Mouse (Mus musculus) liver, embryonic 14.5 days (tissue): ENCODE measurements around the gene Tmtc1.

Experiments used
- CTCF ChIP-seq: IDR thresholded peaks from 2 replicates; pipeline ENCODE4 v1.5.1; 2016; ENCODE audit warnings: antibody characterized with exemption, low read depth, control low read depth
- EP300 ChIP-seq: IDR thresholded peaks from 2 replicates; pipeline ENCODE4 v1.6.1; 2016; ENCODE audit warnings: antibody characterized with exemption, low read depth

GRCm38 (mm10) chr6:148234105-148234828 lies 209.9 kb downstream of the Tmtc1 start:
- TF ChIP-seq CTCF (no peak), EP300 (no peak)
